Mouse (Mus musculus): ENCODE measurements around the gene Wnt9a. TPM values are rescaled to one million over a fixed set of nuclear protein-coding genes. Genes with fewer than 3 reads are reported as not detected.
"Not testable (repeated sequence)": the region's sequence is repeated elsewhere in the genome, so short reads cannot be mapped to it uniquely, and the experiment has no call there.

Wnt9a gene
- polyA plus RNA-seq, 1 experiment from 2014 or later: 9.7 TPM

DNA sequence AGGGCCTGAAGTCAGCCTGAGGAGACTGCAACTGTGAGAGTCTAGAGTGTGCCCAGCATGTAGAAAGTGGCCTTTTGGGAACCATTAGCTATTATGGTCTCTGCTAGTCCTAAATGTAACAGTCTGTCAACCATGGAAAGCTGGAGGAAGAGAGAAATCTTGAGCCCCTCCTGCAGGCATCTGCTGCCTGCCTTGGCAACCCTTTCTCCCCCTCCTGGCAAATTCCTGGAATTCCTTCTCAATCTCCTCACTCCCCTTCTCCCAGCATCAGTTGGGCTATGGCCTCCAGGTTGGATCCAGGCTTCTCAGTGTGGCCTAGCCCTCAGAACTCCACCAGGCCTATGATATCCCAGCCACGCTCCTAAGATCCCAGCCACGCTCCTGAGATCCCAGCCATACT is 43.6 kb downstream of the Wnt9a start:
- 74% methylated on average over 2 of the region's 2 CpGs for WGBS

DNA sequence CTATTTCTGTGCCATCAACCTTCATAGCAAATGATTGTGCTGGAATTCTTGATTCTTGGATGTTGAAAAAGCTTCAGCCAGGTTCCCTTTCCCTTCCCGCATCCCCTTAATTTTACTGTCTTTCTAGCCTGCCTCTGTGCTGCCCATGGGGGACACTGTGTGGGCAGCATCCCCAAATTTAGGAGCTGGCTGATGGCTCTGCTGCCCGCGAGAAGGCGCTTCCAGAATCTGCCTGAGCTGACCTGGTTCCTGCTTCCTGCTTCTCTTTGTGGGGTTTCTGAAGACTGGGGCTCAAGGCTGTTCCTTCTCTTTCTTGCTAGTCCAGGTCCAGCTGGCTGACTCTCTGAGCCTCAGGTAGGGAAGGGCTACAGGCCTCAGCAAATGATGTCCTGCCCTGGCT is 48.1 kb downstream of the Wnt9a start:
- no peaks in the 10 kb centered on the region for H3K27me3 ChIP-seq (ENCODE audit: low read depth, poor library complexity, severe bottlenecking)
- H3K9me3 ChIP-seq (replicated peaks): no peaks in the 10 kb centered on the region
- DNase-seq (ENCODE audit: low spot score): no peak
- H3K4me3 ChIP-seq: no peak overlapping the region
- H3K36me3 ChIP-seq: no peaks in the 10 kb centered on the region
- H3K27ac ChIP-seq (replicated peaks): no peak overlapping the region
- peaks cover 9% of the 10 kb centered on the region for H3K4me1 ChIP-seq
- WGBS: 85% methylated on average over 4 of the region's 4 CpGs

More for the DNA sequence above, 43.6 kb downstream of the Wnt9a start:
- H3K27ac ChIP-seq (replicated peaks): peak overlapping the region; percentile 39; the same call in 1 of the 2 replicates
- DNase-seq (ENCODE audit: low spot score): no peak
- H3K4me1 ChIP-seq: peaks cover 9% of the 10 kb centered on the region
- no peak overlapping the region for H3K4me3 ChIP-seq
- H3K9me3 ChIP-seq (replicated peaks): 0 out of 2 replicates have a peak, but pooled peaks cover 5% of the 10 kb centered on the region
- no peaks in the 10 kb centered on the region for H3K36me3 ChIP-seq
- no peaks in the 10 kb centered on the region for H3K27me3 ChIP-seq (ENCODE audit: low read depth, poor library complexity, severe bottlenecking)

DNA sequence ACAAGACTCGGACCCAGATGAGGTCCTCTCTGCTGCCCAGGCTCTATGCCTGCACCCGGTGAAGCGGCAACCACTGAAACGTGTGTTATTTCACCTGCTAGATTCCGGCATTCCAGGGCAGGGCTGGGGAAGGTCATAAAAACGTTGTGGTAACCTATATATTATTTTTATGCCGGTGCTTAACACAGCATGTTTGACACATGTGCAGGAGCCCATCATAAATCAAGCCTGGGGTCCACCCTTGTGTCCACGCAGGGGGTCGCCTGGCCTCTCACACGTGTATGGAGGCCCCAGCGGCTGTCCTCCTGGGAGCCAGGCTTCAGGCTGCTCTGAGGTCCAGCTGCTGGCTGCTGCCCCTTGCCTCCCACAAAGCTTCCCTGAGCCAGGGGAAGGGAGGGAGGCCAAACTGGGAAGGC is 50.2 kb downstream of the Wnt9a start:
- H3K27me3 ChIP-seq (ENCODE audit: low read depth, poor library complexity, severe bottlenecking): no peaks in the 10 kb centered on the region
- DNase-seq (ENCODE audit: low spot score): no peak
- no peaks in the 10 kb centered on the region for H3K4me1 ChIP-seq
- H3K36me3 ChIP-seq: no peaks in the 10 kb centered on the region
- WGBS: 70% methylated on average over 11 of the region's 11 CpGs
- H3K27ac ChIP-seq (replicated peaks): no peak overlapping the region
- H3K4me3 ChIP-seq: no peak overlapping the region
- no peaks in the 10 kb centered on the region for H3K9me3 ChIP-seq (replicated peaks)

DNA sequence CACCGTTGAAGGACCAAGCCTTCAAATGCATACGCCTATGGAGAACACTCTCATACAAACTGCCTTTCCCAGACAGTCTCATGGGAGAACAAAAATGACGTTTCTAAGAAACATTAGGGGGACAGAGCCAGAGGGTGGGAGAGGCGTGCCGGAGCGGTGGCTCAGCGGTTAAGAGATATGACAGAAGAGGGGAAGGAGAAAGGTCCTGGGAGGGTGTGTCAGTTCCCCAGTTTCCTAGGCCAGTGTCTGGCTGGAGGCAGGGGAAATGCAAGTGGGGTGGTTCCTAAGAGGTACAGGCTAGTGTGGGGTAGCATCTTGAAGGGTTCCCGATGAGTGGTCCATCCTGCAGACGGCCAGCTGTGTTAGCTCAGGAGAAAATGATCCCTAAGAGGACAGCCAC is 54.6 kb downstream of the Wnt9a start:
- Histone ChIP-seq H3K27ac (replicated peaks) (no peak overlapping the region), H3K4me3 (no peak overlapping the region), H3K4me1 (peaks cover 7% of the 10 kb centered on the region; the same call in 1 of the 2 replicates), H3K27me3 (ENCODE audit: low read depth, poor library complexity, severe bottlenecking) (no peaks in the 10 kb centered on the region), H3K9me3 (replicated peaks) (no peaks in the 10 kb centered on the region), H3K36me3 (no peaks in the 10 kb centered on the region)
- 90% methylated on average over 9 of the region's 9 CpGs for WGBS
- no peak for DNase-seq (ENCODE audit: low spot score)

DNA sequence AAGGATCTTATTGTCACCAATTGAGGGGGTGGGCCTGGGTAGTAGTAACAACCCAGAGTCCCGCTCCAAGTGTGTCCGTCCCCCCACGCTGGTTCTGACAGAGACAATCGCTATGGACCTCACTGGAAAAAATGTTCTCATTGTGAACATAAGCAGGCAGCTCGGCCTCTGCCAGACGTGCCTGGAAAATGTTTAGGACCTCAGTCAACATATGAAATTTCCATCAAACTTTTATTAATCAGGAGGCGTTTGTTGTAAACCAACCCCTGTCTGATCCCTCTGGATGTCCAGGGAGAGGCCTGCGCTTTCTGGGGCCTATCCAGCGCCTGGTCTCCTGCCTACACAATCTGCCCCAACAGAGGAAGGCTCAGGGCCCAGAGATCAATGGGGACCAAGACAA is 57.3 kb downstream of the Wnt9a start:
- Histone ChIP-seq H3K36me3 (no peaks in the 10 kb centered on the region), H3K9me3 (replicated peaks) (no peaks in the 10 kb centered on the region), H3K27ac (replicated peaks) (peak overlapping the region; percentile 55), H3K27me3 (ENCODE audit: low read depth, poor library complexity, severe bottlenecking) (no peaks in the 10 kb centered on the region), H3K4me1 (peaks cover 7% of the 10 kb centered on the region; the same call in 1 of the 2 replicates), H3K4me3 (no peak overlapping the region)
- 92% methylated on average over 9 of the region's 9 CpGs for WGBS
- no peak for DNase-seq (ENCODE audit: low spot score)

DNA sequence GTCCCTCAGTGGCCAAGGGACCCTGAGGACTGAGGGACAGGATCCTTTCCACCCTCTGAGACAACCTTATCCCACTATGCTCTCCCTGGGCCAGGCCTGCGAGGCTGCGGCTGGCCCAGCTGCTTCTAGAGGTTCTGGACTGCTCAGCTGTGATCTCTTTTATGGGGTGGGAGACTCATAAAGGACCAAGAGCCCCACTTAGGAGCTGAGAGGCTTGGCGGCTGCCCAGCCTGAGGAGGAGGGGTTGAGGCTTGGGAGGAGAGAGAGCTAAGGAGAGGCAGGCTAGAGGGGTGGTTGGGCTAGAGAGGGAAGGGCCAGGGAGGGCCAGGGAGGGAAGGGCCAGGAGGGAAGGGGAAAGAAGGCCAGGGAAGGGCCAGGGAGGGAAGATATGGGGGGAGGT is 57.7 kb downstream of the Wnt9a start:
- 77% methylated on average over 3 of the region's 3 CpGs for WGBS
- Histone ChIP-seq H3K36me3 (no peaks in the 10 kb centered on the region), H3K9me3 (replicated peaks) (no peaks in the 10 kb centered on the region), H3K27ac (replicated peaks) (peak overlapping the region; percentile 55), H3K4me1 (peaks cover 7% of the 10 kb centered on the region; the same call in 1 of the 2 replicates), H3K27me3 (ENCODE audit: low read depth, poor library complexity, severe bottlenecking) (no peaks in the 10 kb centered on the region), H3K4me3 (no peak overlapping the region)
- DNase-seq (ENCODE audit: low spot score): no peak

DNA sequence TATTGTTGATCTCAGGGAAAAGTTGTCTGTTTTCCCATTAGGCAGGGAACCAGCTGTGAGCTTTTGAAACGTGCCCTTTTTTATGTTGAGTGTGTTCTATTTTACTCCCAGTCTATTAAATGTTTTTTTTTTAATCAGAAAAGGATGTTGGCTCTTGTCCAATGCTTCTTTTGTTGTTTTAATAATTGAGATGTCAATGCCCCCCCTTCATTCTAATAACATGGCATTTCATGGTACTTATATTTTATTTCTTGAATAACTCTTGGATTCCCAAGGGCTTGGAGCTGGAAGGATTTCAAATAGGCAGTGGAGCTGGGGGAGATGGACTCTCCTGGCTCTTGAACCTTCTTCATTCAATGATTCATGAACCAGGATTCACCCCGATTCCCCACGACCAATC is 59.3 kb downstream of the Wnt9a start:
- 81% methylated on average over 3 of the region's 3 CpGs for WGBS
- peaks cover 7% of the 10 kb centered on the region; the same call in 1 of the 2 replicates for H3K4me1 ChIP-seq
- H3K4me3 ChIP-seq: no peak overlapping the region
- no peak overlapping the region for H3K27ac ChIP-seq (replicated peaks)
- no peaks in the 10 kb centered on the region for H3K9me3 ChIP-seq (replicated peaks)
- no peaks in the 10 kb centered on the region for H3K36me3 ChIP-seq
- H3K27me3 ChIP-seq (ENCODE audit: low read depth, poor library complexity, severe bottlenecking): no peaks in the 10 kb centered on the region
- no peak for DNase-seq (ENCODE audit: low spot score)

DNA sequence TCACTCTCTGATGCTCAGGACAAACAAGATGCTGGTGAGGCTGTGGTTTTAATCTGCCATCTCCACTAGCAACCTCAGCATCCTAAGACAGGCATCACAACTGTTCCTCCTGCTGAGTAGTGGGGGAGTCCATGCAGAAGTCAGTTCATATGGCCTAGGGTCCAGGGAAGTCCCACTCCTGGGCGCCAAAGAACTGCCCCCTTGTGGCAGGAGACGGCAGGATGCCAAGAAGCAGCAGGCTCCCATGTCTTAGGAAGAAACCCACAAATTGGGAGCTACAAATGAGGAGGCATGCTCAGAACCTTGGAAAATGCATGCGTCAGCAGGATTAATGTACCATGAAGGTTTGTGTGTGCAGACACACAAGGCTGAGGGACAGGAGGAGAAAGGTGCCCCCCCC is 59.9 kb downstream of the Wnt9a start:
- DNase-seq (ENCODE audit: low spot score): peak; percentile 52

DNA sequence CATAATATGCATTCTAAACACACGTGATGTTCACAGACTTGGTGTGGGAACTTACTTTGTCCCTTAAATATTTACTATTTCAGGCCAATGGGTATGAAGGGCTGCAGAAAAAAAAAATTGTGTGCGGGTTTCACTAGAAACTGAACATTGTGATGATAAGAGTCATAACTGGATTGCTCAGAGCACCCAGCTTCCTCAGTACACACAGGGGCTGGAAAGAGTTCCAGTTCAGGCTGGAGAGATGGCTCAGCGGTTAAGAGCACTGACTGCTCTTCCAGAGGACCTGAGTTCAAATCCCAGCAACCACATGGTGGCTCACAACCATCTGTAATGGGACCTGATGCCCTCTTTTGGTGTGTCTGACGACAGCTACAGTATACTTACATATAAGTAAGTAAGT is 61.2 kb downstream of the Wnt9a start:
- H3K4me3 ChIP-seq; H3K27me3 ChIP-seq (ENCODE audit: low read depth, poor library complexity, severe bottlenecking); DNase-seq (ENCODE audit: low spot score); H3K36me3 ChIP-seq; H3K4me1 ChIP-seq; H3K27ac ChIP-seq (replicated peaks); H3K9me3 ChIP-seq (replicated peaks): not testable (repeated sequence)
- 87% methylated on average over 4 of the region's 4 CpGs for WGBS

More for the DNA sequence above, 59.9 kb downstream of the Wnt9a start:
- Histone ChIP-seq H3K36me3 (no peaks in the 10 kb centered on the region), H3K4me3 (no peak overlapping the region), H3K27ac (replicated peaks) (no peak overlapping the region), H3K4me1 (peaks cover 7% of the 10 kb centered on the region; the same call in 1 of the 2 replicates), H3K27me3 (ENCODE audit: low read depth, poor library complexity, severe bottlenecking) (no peaks in the 10 kb centered on the region), H3K9me3 (replicated peaks) (no peaks in the 10 kb centered on the region)
- WGBS: 32% methylated on average over 3 of the region's 3 CpGs

DNA sequence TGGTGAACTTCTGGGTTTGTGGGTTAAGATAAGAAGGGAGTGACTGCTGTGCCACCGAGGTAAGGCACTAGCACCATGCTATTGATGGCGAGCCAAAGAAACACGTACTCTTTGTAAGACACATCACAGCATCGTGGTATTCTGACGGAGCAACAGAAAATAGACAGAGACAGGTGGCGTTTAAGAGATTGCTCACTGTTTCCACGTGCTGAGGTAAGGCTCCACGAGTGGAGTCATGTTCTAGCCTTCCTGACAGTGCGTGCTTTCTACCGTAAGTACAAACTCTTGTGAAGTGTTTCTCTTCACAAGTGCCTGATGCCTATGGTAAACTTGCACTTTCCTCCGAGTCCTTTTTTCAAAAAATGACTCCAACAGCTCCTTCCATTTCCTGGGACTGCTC is 63.1 kb downstream of the Wnt9a start:
- Histone ChIP-seq H3K27me3 (ENCODE audit: low read depth, poor library complexity, severe bottlenecking) (no peaks in the 10 kb centered on the region), H3K4me3 (no peak overlapping the region), H3K4me1 (no peaks in the 10 kb centered on the region), H3K36me3 (no peaks in the 10 kb centered on the region), H3K9me3 (replicated peaks) (no peaks in the 10 kb centered on the region), H3K27ac (replicated peaks) (no peak overlapping the region)
- WGBS: 84% methylated on average over 11 of the region's 11 CpGs
- DNase-seq (ENCODE audit: low spot score): no peak

DNA sequence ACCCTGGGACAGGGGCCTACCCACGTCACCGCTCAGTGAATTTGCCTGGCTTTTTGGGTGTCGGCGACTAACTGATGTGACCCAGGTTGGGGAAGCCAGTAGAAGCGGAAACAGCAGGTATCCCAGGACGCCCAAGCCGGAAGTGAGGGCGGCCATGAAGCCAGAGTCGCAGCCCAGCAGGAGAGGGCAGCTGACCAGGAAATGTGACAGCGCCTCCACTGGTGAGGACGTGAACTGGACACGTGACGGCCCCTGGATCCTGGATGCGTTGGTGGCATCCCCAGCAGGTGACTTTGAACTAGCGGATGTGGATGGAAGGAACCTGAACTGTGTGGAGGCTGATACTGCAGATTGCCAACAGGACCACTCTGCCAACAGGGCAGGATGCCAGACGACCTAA is 68.7 kb downstream of the Wnt9a start, which contains the start of gene Prss38:
TSS of gene Prss38 (minus strand) at position 183 of the 400 bp plus-strand sequence.
- WGBS: 78% methylated on average over 16 of the region's 16 CpGs
- H3K9me3 ChIP-seq (replicated peaks): no peaks in the 10 kb centered on the region
- H3K27ac ChIP-seq (replicated peaks): no peak within 1 kb of the TSS; the same call in 1 of the 2 replicates
- DNase-seq (ENCODE audit: low spot score): no peak
- no peaks in the 10 kb centered on the region for H3K4me1 ChIP-seq
- no peaks in the 10 kb centered on the region for H3K27me3 ChIP-seq (ENCODE audit: low read depth, poor library complexity, severe bottlenecking)
- no peak within 1 kb of the TSS for H3K4me3 ChIP-seq
- no peaks in the 10 kb centered on the region for H3K36me3 ChIP-seq

DNA sequence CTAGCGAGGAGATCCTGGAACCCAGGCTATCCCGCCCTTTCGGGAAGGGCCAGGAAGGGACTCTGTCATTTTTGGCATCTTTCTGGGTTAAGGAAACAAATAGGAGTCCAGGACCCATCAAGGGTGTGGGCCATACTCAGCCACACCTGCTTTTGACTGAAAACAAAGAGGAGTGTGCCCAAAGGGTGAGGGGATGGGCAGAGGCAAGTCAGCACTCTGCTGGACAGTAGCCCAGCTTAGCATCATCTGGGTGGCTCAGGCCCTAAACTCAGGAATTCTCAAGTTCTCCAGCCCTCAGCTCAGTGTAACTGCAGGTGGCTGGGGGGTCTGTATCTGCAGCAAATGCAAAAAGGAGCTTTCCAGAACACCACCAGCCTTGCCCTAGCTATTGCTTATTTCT is 71.3 kb downstream of the Wnt9a start:
- H3K36me3 ChIP-seq: no peaks in the 10 kb centered on the region
- H3K27me3 ChIP-seq (ENCODE audit: low read depth, poor library complexity, severe bottlenecking): no peaks in the 10 kb centered on the region
- H3K9me3 ChIP-seq (replicated peaks): no peaks in the 10 kb centered on the region
- H3K27ac ChIP-seq (replicated peaks): no peak overlapping the region
- no peaks in the 10 kb centered on the region for H3K4me1 ChIP-seq
- WGBS: 90% methylated on average over 3 of the region's 3 CpGs
- DNase-seq (ENCODE audit: low spot score): no peak
- no peak overlapping the region for H3K4me3 ChIP-seq

DNA sequence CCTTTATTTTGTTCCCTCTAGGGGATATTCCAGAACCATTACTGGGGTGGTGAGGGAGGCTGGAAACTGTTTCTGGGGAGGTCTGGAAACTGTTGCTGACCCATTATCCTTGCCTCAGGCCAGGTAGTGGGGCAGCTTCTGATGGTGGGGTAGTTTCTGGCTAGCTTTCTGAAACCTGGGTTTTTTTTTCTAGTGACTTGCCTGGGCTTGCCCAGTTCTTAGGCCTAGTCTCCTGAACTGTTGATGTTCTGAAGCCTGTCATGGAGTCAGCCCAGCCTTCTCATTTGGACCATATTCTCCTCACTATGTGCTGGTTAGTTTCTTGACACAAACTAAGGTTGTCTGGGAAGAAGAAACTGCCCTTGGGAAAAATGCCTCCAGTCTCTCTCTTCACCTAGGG is 72.8 kb downstream of the Wnt9a start:
- Histone ChIP-seq H3K4me1 (peaks cover 11% of the 10 kb centered on the region), H3K9me3 (replicated peaks) (no peaks in the 10 kb centered on the region), H3K4me3 (no peak overlapping the region), H3K36me3 (no peaks in the 10 kb centered on the region), H3K27ac (replicated peaks) (no peak overlapping the region), H3K27me3 (ENCODE audit: low read depth, poor library complexity, severe bottlenecking) (no peaks in the 10 kb centered on the region)
- DNase-seq (ENCODE audit: low spot score): no peak

All from midbrain, embryonic 10.5 days (tissue).